29 mouse cellular contexts compared by ENCODE assay signal in genomic region chr19:27322911-27323627, GRCm38 (mm10). TPM values are rescaled to one million over a fixed set of nuclear protein-coding genes. Genes with fewer than 3 reads are reported as not detected.
DNase-seq lines count a peak whose midpoint lies in the region; ATAC-seq and TF ChIP-seq lines count a peak whose summit lies in the region.
"Had no signal": no experiment of that assay in that cellular context is flagged by ENCODE, and none has a peak within 500 bp of the region (broad histone marks: within the 10 kb centered on the region; RNA-seq: fewer than 3 reads in every experiment).

No protein-coding gene starts in this region.

- ATAC-seq in heart, embryonic 12.5 days (ENCODE audit: insufficient number of reproducible peaks, low FRiP score), result no peak
- ATAC-seq: activated CD4-positive, CD25-positive, alpha-beta regulatory T cell, adult 4 months; forebrain, embryonic 15.5 days had no signal

- H3K4me3 ChIP-seq in heart, embryonic 12.5 days, result no peak overlapping the region
- no peak overlapping the region for H3K4me3 ChIP-seq in layer of hippocampus, adult 2 months
- H3K4me3 ChIP-seq: embryonic facial prominence, embryonic 12.5 days; erythroblast, embryonic 14.5 days; forebrain, embryonic 15.5 days; hindbrain, embryonic 15.5 days; midbrain, embryonic 12.5 days; myocyte had no signal

- H3K4me2 ChIP-seq in heart, embryonic 12.5 days, result no peak overlapping the region
- H3K4me2 ChIP-seq: embryonic facial prominence, embryonic 12.5 days; forebrain, embryonic 15.5 days; hindbrain, embryonic 15.5 days; midbrain, embryonic 12.5 days had no signal

- H3K36me3 ChIP-seq in heart, embryonic 12.5 days, result no peaks in the 10 kb centered on the region
- H3K36me3 ChIP-seq: embryonic facial prominence, embryonic 12.5 days; forebrain, embryonic 15.5 days; hindbrain, embryonic 15.5 days; midbrain, embryonic 12.5 days had no signal

- no peaks in the 10 kb centered on the region for H3K9me3 ChIP-seq in heart, embryonic 12.5 days (replicated peaks)
- H3K9me3 ChIP-seq: embryonic facial prominence, embryonic 12.5 days; forebrain, embryonic 15.5 days; hindbrain, embryonic 15.5 days; midbrain, embryonic 12.5 days had no signal

- TF ChIP-seq CTCF in layer of hippocampus, adult 2 months (conservative IDR thresholded peaks at IDR 0.05), result no peak

- 87% methylated on average over 42 of the region's 42 CpGs for WGBS in heart, embryonic 12.5 days

- H3K27me3 ChIP-seq in heart, embryonic 12.5 days (replicated peaks), result no peaks in the 10 kb centered on the region
- H3K27me3 ChIP-seq: embryonic facial prominence, embryonic 12.5 days; forebrain, embryonic 15.5 days; hindbrain, embryonic 15.5 days; midbrain, embryonic 12.5 days had no signal

- no peak overlapping the region for H3K27ac ChIP-seq in heart, embryonic 12.5 days (ENCODE audit: poor library complexity, severe bottlenecking)
- no peak overlapping the region for H3K27ac ChIP-seq in layer of hippocampus, adult 2 months
- H3K27ac ChIP-seq: embryonic facial prominence, embryonic 12.5 days; forebrain, embryonic 15.5 days; hindbrain, embryonic 15.5 days; midbrain, embryonic 12.5 days had no signal

- no peak overlapping the region for H3K9ac ChIP-seq in heart, embryonic 12.5 days
- H3K9ac ChIP-seq: embryonic facial prominence, embryonic 12.5 days; forebrain, embryonic 15.5 days; hindbrain, embryonic 15.5 days; midbrain, embryonic 12.5 days had no signal

- peak; percentile 93 for DNase-seq in heart, adult 11 months
- peak; percentile 36 for DNase-seq in retina, adult 2 months (ENCODE audit: low read depth, low spot score)
- DNase-seq in retina, embryonic 14.5 days (ENCODE audit: low spot score), result no peak
- DNase-seq in heart, adult 9 months (ENCODE audit: low spot score in 2 of 2), result peak; percentile 13 to 31
- peak; percentile 8 for DNase-seq in testis, postnatal 14 days (ENCODE audit: low spot score)
- no peak for DNase-seq in layer of hippocampus, adult 2 months (ENCODE audit: low spot score in 2 of 2)
- no peak for DNase-seq in thymus, postnatal 10 days (ENCODE audit: low spot score in 2 of 2)
- DNase-seq: adrenal gland, postnatal 10 days; cerebellum, adult 9-11 months; kidney, adult 18-20 months; kidney, postnatal 25 days; liver; lung, adult 18-20 months; lung, postnatal 36 days; right cerebral cortex, postnatal 25 days had no signal

- peaks cover 11% of the 10 kb centered on the region for H3K4me1 ChIP-seq in heart, embryonic 12.5 days (replicated peaks)
- H3K4me1 ChIP-seq: forebrain, embryonic 15.5 days; hindbrain, embryonic 15.5 days; midbrain, embryonic 12.5 days had no signal

RNA-seq across cellular contexts. Expression of gene Kcnv2, which starts 0.7 kb away (rescaled TPM):
- polyA plus RNA-seq in heart, embryonic 12.5 days (2016; fragmentation: Nextera tagmentation; extraction: Ambion mirVana), result 0.10 and 0.15 TPM in 2 replicates
- total RNA-seq in layer of hippocampus, adult 2 months (2021), result not detected
- total RNA-seq: left cerebral cortex, adult 18-20 months; left cerebral cortex, postnatal 36 days had no signal
- polyA plus RNA-seq: cortical plate, adult 2 months; erythroblast, embryonic 14.5 days; gonadal fat pad, adult 2 months; myocyte; spleen, adult 2 months; stomach, embryonic 14.5 days had no signal

Comparison
In these comparisons a context has a peak if more than half of its experiments do, and no peak if none do; other contexts are left out.
1. DNase-seq: peak in heart, adult 11 months (single experiment), retina, adult 2 months (single experiment), heart, adult 9 months (2 of 2) and testis, postnatal 14 days (single experiment); none in retina, embryonic 14.5 days (single experiment), layer of hippocampus, adult 2 months (0 of 2) and thymus, postnatal 10 days (0 of 2).